Comparison of ENCODE assay signal across 9 mouse cellular contexts in the genomic region with DNA sequence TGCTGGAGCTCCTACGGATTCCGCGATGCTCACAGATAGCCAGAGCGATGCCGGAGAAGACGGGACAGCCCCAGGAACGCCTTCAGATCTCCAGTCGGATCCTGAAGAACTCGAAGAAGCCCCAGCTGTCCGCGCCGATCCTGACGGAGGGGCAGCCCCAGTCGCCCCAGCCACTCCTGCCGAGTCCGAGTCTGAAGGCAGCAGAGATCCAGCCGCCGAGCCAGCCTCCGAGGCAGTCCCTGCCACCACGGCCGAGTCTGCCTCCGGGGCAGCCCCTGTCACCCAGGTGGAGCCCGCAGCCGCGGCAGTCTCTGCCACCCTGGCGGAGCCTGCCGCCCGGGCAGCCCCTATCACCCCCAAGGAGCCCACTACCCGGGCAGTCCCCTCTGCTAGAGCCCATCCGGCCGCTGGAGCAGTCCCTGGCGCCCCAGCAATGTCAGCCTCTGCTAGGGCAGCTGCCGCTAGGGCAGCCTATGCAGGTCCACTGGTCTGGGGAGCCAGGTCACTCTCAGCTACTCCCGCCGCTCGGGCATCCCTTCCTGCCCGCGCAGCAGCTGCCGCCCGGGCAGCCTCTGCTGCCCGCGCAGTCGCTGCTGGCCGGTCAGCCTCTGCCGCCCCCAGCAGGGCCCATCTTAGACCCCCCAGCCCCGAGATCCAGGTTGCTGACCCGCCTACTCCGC. TPM values are rescaled to one million over a fixed set of nuclear protein-coding genes. Genes with fewer than 3 reads are reported as not detected.
DNase-seq lines count a peak whose midpoint lies in the region; ATAC-seq and TF ChIP-seq lines count a peak whose summit lies in the region.
"Had no signal": no experiment of that assay in that cellular context is flagged by ENCODE, and none has a peak within 500 bp of the region (broad histone marks: within the 10 kb centered on the region; RNA-seq: fewer than 3 reads in every experiment).

No protein-coding gene starts in this region.

- intact Hi-C loops in heart, postnatal 10 days (cut with DNase I): loop anchor here (5.0 kb wide), 3 partner anchors 222 to 712 kb away; partner anchors contain the start of gene Stx16
- intact Hi-C loops in gastrocnemius, postnatal 36 days (cut with DNase I): no loop called here

- H3K4me1 ChIP-seq in heart, embryonic 10.5 days: peaks cover 21% of the 10 kb centered on the region
- H3K4me1 ChIP-seq in ES-E14 (ENCODE audit: control insufficient read depth in 2 of 2, insufficient read depth in 2 of 2, low read length in 2 of 2, poor library complexity in 1 of 2): no peaks in the 10 kb centered on the region
- peaks cover 41% of the 10 kb centered on the region for H3K4me1 ChIP-seq in hindbrain, embryonic 10.5 days (replicated peaks)
- peaks cover 8% of the 10 kb centered on the region for H3K4me1 ChIP-seq in liver, embryonic 16.5 days (ENCODE audit: control insufficient read depth, low read depth, low read length)

- H3K36me3 ChIP-seq in heart, embryonic 10.5 days: peaks cover 17% of the 10 kb centered on the region; the same call in 1 of the 2 replicates
- H3K36me3 ChIP-seq in ES-E14 (ENCODE audit: control insufficient read depth, insufficient read depth, low read length, poor library complexity, severe bottlenecking): peaks cover 3% of the 10 kb centered on the region; the same call in 1 of the 2 replicates
- peaks cover 33% of the 10 kb centered on the region for H3K36me3 ChIP-seq in hindbrain, embryonic 10.5 days
- no peaks in the 10 kb centered on the region for H3K36me3 ChIP-seq in liver, embryonic 16.5 days (ENCODE audit: control insufficient read depth, insufficient read depth)

- H3K4me3 ChIP-seq in heart, embryonic 10.5 days: peak overlapping the region; percentile 58
- peak overlapping the region; percentile 16 to 33; a peak in 3 of 4 replicates for H3K4me3 ChIP-seq in ES-E14 (ENCODE audit: insufficient read depth in 1 of 2, low read depth in 1 of 2, low read length in 2 of 2, poor library complexity in 1 of 2, severe bottlenecking in 1 of 2)
- peak overlapping the region; percentile 50 for H3K4me3 ChIP-seq in hindbrain, embryonic 10.5 days
- peak overlapping the region; percentile 24; the same call in 1 of the 2 replicates for H3K4me3 ChIP-seq in liver, embryonic 16.5 days (ENCODE audit: low read depth, low read length)

- peaks cover 29% of the 10 kb centered on the region for H3K27me3 ChIP-seq in heart, embryonic 10.5 days (ENCODE audit: insufficient read depth, poor library complexity, severe bottlenecking)
- peaks cover 48% of the 10 kb centered on the region for H3K27me3 ChIP-seq in hindbrain, embryonic 10.5 days (ENCODE audit: insufficient read depth, poor library complexity, severe bottlenecking)
- H3K27me3 ChIP-seq in liver, embryonic 16.5 days (ENCODE audit: control insufficient read depth, insufficient read depth, low read depth, low read length): peaks cover 40% of the 10 kb centered on the region

- in situ Hi-C loops in ES-E14 (cut with MboI; ENCODE audit: low sequenced_read_pairs in 2 of 2, unreplicated experiment in 2 of 2): loop anchor here in 1 of 2 experiments (25.0 kb wide), 1 partner anchor 712 kb away; the partner anchor contains the start of gene Ankrd60

- DNase-seq in heart, embryonic 10.5 days (ENCODE audit: low spot score): no peak
- no peak for DNase-seq in heart, postnatal 10 days
- DNase-seq in ES-E14 (ENCODE audit: low read depth, low spot score): no peak
- DNase-seq in hindbrain, embryonic 10.5 days (ENCODE audit: low spot score): peak; percentile 46
- no peak for DNase-seq in left cerebral cortex, adult 9 months (ENCODE audit: low spot score in 2 of 2)
- DNase-seq in gastrocnemius, postnatal 36 days: no peak
- DNase-seq: lung, adult 2 months had no signal

- H3K9ac ChIP-seq in ES-E14 (ENCODE audit: insufficient read depth, low read depth, low read length, poor library complexity, severe bottlenecking): no peak overlapping the region
- H3K9ac ChIP-seq in liver, embryonic 16.5 days (ENCODE audit: low read depth, low read length): no peak overlapping the region

- 51% methylated on average over 48 of the region's 48 CpGs for WGBS in heart, embryonic 10.5 days
- WGBS in hindbrain, embryonic 10.5 days: 41% methylated on average over 48 of the region's 48 CpGs
- 41% methylated on average over 48 of the region's 48 CpGs for WGBS in liver, embryonic 16.5 days (ENCODE audit: insufficient replicate concordance)

- H3K4me2 ChIP-seq in liver, embryonic 16.5 days (ENCODE audit: low read depth, low read length): peak overlapping the region; percentile 84; the same call in 1 of the 2 replicates

- H3K27ac ChIP-seq in heart, embryonic 10.5 days: no peak overlapping the region; the same call in 1 of the 2 replicates
- no peak overlapping the region for H3K27ac ChIP-seq in ES-E14 (ENCODE audit: insufficient read depth, low read depth, low read length, poor library complexity, severe bottlenecking)
- H3K27ac ChIP-seq in hindbrain, embryonic 10.5 days: peak overlapping the region; percentile 30; the same call in 1 of the 2 replicates
- no peak overlapping the region for H3K27ac ChIP-seq in liver, embryonic 16.5 days (ENCODE audit: low read length)

- H3K9me3 ChIP-seq in heart, embryonic 10.5 days: peaks cover 55% of the 10 kb centered on the region
- H3K9me3 ChIP-seq in ES-E14 (ENCODE audit: control insufficient read depth, insufficient read depth, low read depth, low read length): no peaks in the 10 kb centered on the region
- peaks cover 67% of the 10 kb centered on the region for H3K9me3 ChIP-seq in hindbrain, embryonic 10.5 days
- H3K9me3 ChIP-seq in liver, embryonic 16.5 days (replicated peaks; ENCODE audit: control insufficient read depth, low read length): peaks cover 26% of the 10 kb centered on the region

- no peak for ATAC-seq in liver, embryonic 16.5 days (ENCODE audit: low read depth)
- no peak for ATAC-seq in inflammation-experienced regulatory T-cells, adult 6 months

TF ChIP-seq in ES-E14, 5 proteins besides CTCF, POLR2A, EP300 and RAD21:
- TF ChIP-seq ZNF384 (IDR thresholded peaks at IDR 0.05; ENCODE audit: low read depth, low read length): no peak
- no peak for TF ChIP-seq CHD2 (IDR thresholded peaks at IDR 0.05; ENCODE audit: low read depth, low read length)
- no peak for TF ChIP-seq ZC3H11A (IDR thresholded peaks at IDR 0.05; ENCODE audit: borderline replicate concordance, low read depth, low read length)
- no peak for TF ChIP-seq MAFK (IDR thresholded peaks at IDR 0.05; ENCODE audit: insufficient read depth, low read depth, low read length)
- TF ChIP-seq HCFC1 (IDR thresholded peaks at IDR 0.05; ENCODE audit: borderline replicate concordance, insufficient read depth, low read length): no peak

RNA-seq across cellular contexts. Expression of gene Gnas, which starts 15.1 kb away (rescaled TPM):
- 964 and 1,128 TPM in 2 replicates for polyA plus RNA-seq in heart, embryonic 10.5 days (2016; fragmentation: Nextera tagmentation; extraction: Ambion mirVana)
- total RNA-seq in heart, postnatal 10 days (2021): 1,000 to 10,000 TPM; 1,834 to 2,103 TPM
- total RNA-seq in ES-E14 (2012; rRNA removed): 196 and 202 TPM in 2 replicates
- polyA plus RNA-seq in hindbrain, embryonic 10.5 days (2016; fragmentation: Nextera tagmentation; extraction: Ambion mirVana): 1,166 and 1,270 TPM in 2 replicates
- polyA plus RNA-seq in liver, embryonic 16.5 days (2015; fragmentation: Nextera tagmentation; extraction: Ambion mirVana): 181 and 231 TPM in 2 replicates
- polyA plus RNA-seq in inflammation-experienced regulatory T-cells, adult 6 months (2017; shearing (Covaris generic)): 100 to 1,000 TPM; 121 to 127 (median 126) TPM
- total RNA-seq in gastrocnemius, postnatal 36 days (2021): 1,000 to 10,000 TPM; 1,262 to 1,407 TPM

RNA-seq across cellular contexts. Expression of gene Gm20721, which starts 47.3 kb away (rescaled TPM):
- 7.1 and 20.6 TPM in 2 replicates for polyA plus RNA-seq in heart, embryonic 10.5 days (2016; fragmentation: Nextera tagmentation; extraction: Ambion mirVana)
- total RNA-seq in heart, postnatal 10 days (2021): 1 to 10 TPM; 2.4 to 2.8 TPM
- total RNA-seq in ES-E14 (2012; rRNA removed): 15.6 and 17.7 TPM in 2 replicates
- polyA plus RNA-seq in hindbrain, embryonic 10.5 days (2016; fragmentation: Nextera tagmentation; extraction: Ambion mirVana): 10.5 and 13.1 TPM in 2 replicates
- 31.8 and 34.8 TPM in 2 replicates for polyA plus RNA-seq in liver, embryonic 16.5 days (2015; fragmentation: Nextera tagmentation; extraction: Ambion mirVana)
- not detected for polyA plus RNA-seq in inflammation-experienced regulatory T-cells, adult 6 months (2017; shearing (Covaris generic))
- total RNA-seq in gastrocnemius, postnatal 36 days (2021): 1 to 10 TPM; 2.4 to 3.0 TPM
- polyA plus RNA-seq: lung, adult 2 months had no signal
